Mouse (Mus musculus): ENCODE results near the gene Gfy. TPM values are rescaled to one million over a fixed set of nuclear protein-coding genes. Genes with fewer than 3 reads are reported as not detected.

The Gfy gene
- polyA plus RNA-seq, 1 experiment from 2014 or later: not detected

- ATAC-seq: no peak
- H3K9ac ChIP-seq (ENCODE audit: low read depth, low read length): no peak overlapping the region
- no peak overlapping the region for H3K4me2 ChIP-seq (ENCODE audit: low read length)
- H3K36me3 ChIP-seq (ENCODE audit: control insufficient read depth, insufficient read depth, low read length): no peaks in the 10 kb centered on the region
- peaks cover 71% of the 10 kb centered on the region for H3K27me3 ChIP-seq (replicated peaks; ENCODE audit: control insufficient read depth, insufficient read depth, low read length)
- H3K27ac ChIP-seq (ENCODE audit: low read depth, low read length): no peak overlapping the region
- no peaks in the 10 kb centered on the region for H3K9me3 ChIP-seq (ENCODE audit: control insufficient read depth, low read length)
- H3K4me1 ChIP-seq (ENCODE audit: control insufficient read depth, insufficient read depth, low read depth, low read length): peaks cover 24% of the 10 kb centered on the region
- 38% methylated on average over 11 of the region's 11 CpGs for WGBS
- no peak overlapping the region for H3K4me3 ChIP-seq (ENCODE audit: low read length)
Observed at GRCm38 (mm10) chr7:45165701-45166100, 13.7 kb downstream of the Gfy start.

DNA sequence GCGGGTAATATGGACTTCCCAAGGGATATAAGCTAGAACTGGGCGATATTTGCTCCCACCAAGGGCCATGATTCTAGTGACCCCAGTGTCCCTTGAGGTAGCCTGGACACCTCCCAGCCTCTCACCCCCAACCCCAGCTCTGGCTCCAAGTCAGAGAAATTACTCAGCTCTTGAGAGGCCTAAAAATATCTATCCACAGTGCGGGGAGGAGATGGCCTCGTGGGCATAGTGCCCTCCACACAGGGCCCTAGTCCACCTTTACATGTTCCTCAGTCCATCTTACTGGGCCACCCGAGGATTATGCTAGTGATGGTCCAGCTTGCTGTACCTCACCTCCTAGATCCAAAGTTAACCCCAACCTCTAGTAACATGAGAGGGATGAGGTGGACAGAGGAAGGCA lies 14.5 kb downstream of the Gfy start:
- WGBS: 66% methylated on average over 5 of the region's 5 CpGs

GRCm38 (mm10) chr7:45163735-45164490 lies 15.5 kb downstream of the Gfy start, which contains the start of gene Slc17a7:
TSS of gene Slc17a7 (plus strand) at chr7:45163949.
- Histone ChIP-seq H3K27ac (ENCODE audit: low read depth, low read length) (no peak within 1 kb of the TSS), H3K4me1 (ENCODE audit: control insufficient read depth, insufficient read depth, low read depth, low read length) (peaks cover 24% of the 10 kb centered on the region), H3K9me3 (ENCODE audit: control insufficient read depth, low read length) (no peaks in the 10 kb centered on the region), H3K4me2 (ENCODE audit: low read length) (peak within 1 kb of the TSS; percentile 62), H3K27me3 (replicated peaks; ENCODE audit: control insufficient read depth, insufficient read depth, low read length) (peaks cover 56% of the 10 kb centered on the region), H3K9ac (ENCODE audit: low read depth, low read length) (peak within 1 kb of the TSS; percentile 61), H3K36me3 (ENCODE audit: control insufficient read depth, insufficient read depth, low read length) (peaks cover 4% of the 10 kb centered on the region; the same call in 1 of the 2 replicates), H3K4me3 (ENCODE audit: low read length) (peak within 1 kb of the TSS; percentile 45)
- 1% methylated on average over 29 of the region's 41 CpGs for WGBS
- ATAC-seq: no peak

More for the DNA sequence above, 14.5 kb downstream of the Gfy start:
- no peak overlapping the region for H3K9ac ChIP-seq (ENCODE audit: low read depth, low read length)
- peaks cover 64% of the 10 kb centered on the region for H3K27me3 ChIP-seq (replicated peaks; ENCODE audit: control insufficient read depth, insufficient read depth, low read length)
- no peak overlapping the region for H3K4me3 ChIP-seq (ENCODE audit: low read length)
- ATAC-seq: no peak
- no peak overlapping the region for H3K27ac ChIP-seq (ENCODE audit: low read depth, low read length)
- peaks cover 4% of the 10 kb centered on the region; the same call in 1 of the 2 replicates for H3K36me3 ChIP-seq (ENCODE audit: control insufficient read depth, insufficient read depth, low read length)
- no peak overlapping the region for H3K4me2 ChIP-seq (ENCODE audit: low read length)
- no peaks in the 10 kb centered on the region for H3K9me3 ChIP-seq (ENCODE audit: control insufficient read depth, low read length)
- peaks cover 24% of the 10 kb centered on the region for H3K4me1 ChIP-seq (ENCODE audit: control insufficient read depth, insufficient read depth, low read depth, low read length)

GRCm38 (mm10) chr7:45162996-45163615 lies 16.3 kb downstream of the Gfy start:
- Histone ChIP-seq H3K9ac (ENCODE audit: low read depth, low read length) (no peak overlapping the region), H3K4me2 (ENCODE audit: low read length) (no peak overlapping the region; the same call in 1 of the 2 replicates), H3K27ac (ENCODE audit: low read depth, low read length) (no peak overlapping the region), H3K27me3 (replicated peaks; ENCODE audit: control insufficient read depth, insufficient read depth, low read length) (peaks cover 48% of the 10 kb centered on the region), H3K36me3 (ENCODE audit: control insufficient read depth, insufficient read depth, low read length) (peaks cover 4% of the 10 kb centered on the region; the same call in 1 of the 2 replicates), H3K4me3 (ENCODE audit: low read length) (no peak overlapping the region), H3K4me1 (ENCODE audit: control insufficient read depth, insufficient read depth, low read depth, low read length) (peaks cover 18% of the 10 kb centered on the region), H3K9me3 (ENCODE audit: control insufficient read depth, low read length) (no peaks in the 10 kb centered on the region)
- WGBS: 75% methylated on average over 9 of the region's 9 CpGs
- no peak for ATAC-seq

- peaks cover 13% of the 10 kb centered on the region for H3K4me1 ChIP-seq (ENCODE audit: control insufficient read depth, insufficient read depth, low read depth, low read length)
- 23% methylated on average over 6 of the region's 6 CpGs for WGBS
- H3K27me3 ChIP-seq (replicated peaks; ENCODE audit: control insufficient read depth, insufficient read depth, low read length): peaks cover 46% of the 10 kb centered on the region
- peak overlapping the region; percentile 61; the same call in 1 of the 2 replicates for H3K27ac ChIP-seq (ENCODE audit: low read depth, low read length)
- peak overlapping the region; percentile 45 for H3K4me3 ChIP-seq (ENCODE audit: low read length)
- H3K9me3 ChIP-seq (ENCODE audit: control insufficient read depth, low read length): no peaks in the 10 kb centered on the region
- H3K36me3 ChIP-seq (ENCODE audit: control insufficient read depth, insufficient read depth, low read length): peaks cover 8% of the 10 kb centered on the region; the same call in 1 of the 2 replicates
- H3K9ac ChIP-seq (ENCODE audit: low read depth, low read length): peak overlapping the region; percentile 47
- no peak; the same call in 1 of the 2 replicates for ATAC-seq
- peak overlapping the region; percentile 79 for H3K4me2 ChIP-seq (ENCODE audit: low read length)
Observed at GRCm38 (mm10) chr7:45162551-45162950, 16.8 kb downstream of the Gfy start.

- peak overlapping the region; percentile 79 for H3K4me2 ChIP-seq (ENCODE audit: low read length)
- H3K27ac ChIP-seq (ENCODE audit: low read depth, low read length): peak overlapping the region; percentile 61; the same call in 1 of the 2 replicates
- H3K9me3 ChIP-seq (ENCODE audit: control insufficient read depth, low read length): no peaks in the 10 kb centered on the region
- H3K36me3 ChIP-seq (ENCODE audit: control insufficient read depth, insufficient read depth, low read length): peaks cover 9% of the 10 kb centered on the region; the same call in 1 of the 2 replicates
- peaks cover 13% of the 10 kb centered on the region for H3K4me1 ChIP-seq (ENCODE audit: control insufficient read depth, insufficient read depth, low read depth, low read length)
- ATAC-seq: peak; percentile 95
- H3K27me3 ChIP-seq (replicated peaks; ENCODE audit: control insufficient read depth, insufficient read depth, low read length): peaks cover 42% of the 10 kb centered on the region
- WGBS: 5% methylated on average over 35 of the region's 35 CpGs
- peak overlapping the region; percentile 47 for H3K9ac ChIP-seq (ENCODE audit: low read depth, low read length)
- peak overlapping the region; percentile 45 for H3K4me3 ChIP-seq (ENCODE audit: low read length)
Observed at GRCm38 (mm10) chr7:45161612-45162473, 17.5 kb downstream of the Gfy start.

- no peak for ATAC-seq
- H3K36me3 ChIP-seq (ENCODE audit: control insufficient read depth, insufficient read depth, low read length): peaks cover 9% of the 10 kb centered on the region; the same call in 1 of the 2 replicates
- H3K4me3 ChIP-seq (ENCODE audit: low read length): no peak overlapping the region
- H3K9me3 ChIP-seq (ENCODE audit: control insufficient read depth, low read length): no peaks in the 10 kb centered on the region
- H3K4me1 ChIP-seq (ENCODE audit: control insufficient read depth, insufficient read depth, low read depth, low read length): peaks cover 13% of the 10 kb centered on the region
- peaks cover 32% of the 10 kb centered on the region for H3K27me3 ChIP-seq (replicated peaks; ENCODE audit: control insufficient read depth, insufficient read depth, low read length)
- H3K27ac ChIP-seq (ENCODE audit: low read depth, low read length): no peak overlapping the region
- WGBS: 91% methylated on average over 3 of the region's 3 CpGs
- no peak overlapping the region for H3K4me2 ChIP-seq (ENCODE audit: low read length)
- no peak overlapping the region for H3K9ac ChIP-seq (ENCODE audit: low read depth, low read length)
Observed at GRCm38 (mm10) chr7:45160866-45161265, 18.5 kb downstream of the Gfy start.

- no peak overlapping the region for H3K27ac ChIP-seq (ENCODE audit: low read depth, low read length)
- peaks cover 13% of the 10 kb centered on the region for H3K4me1 ChIP-seq (ENCODE audit: control insufficient read depth, insufficient read depth, low read depth, low read length)
- H3K9me3 ChIP-seq (ENCODE audit: control insufficient read depth, low read length): no peaks in the 10 kb centered on the region
- H3K27me3 ChIP-seq (replicated peaks; ENCODE audit: control insufficient read depth, insufficient read depth, low read length): peaks cover 27% of the 10 kb centered on the region
- 92% methylated on average over 6 of the region's 6 CpGs for WGBS
- H3K4me3 ChIP-seq (ENCODE audit: low read length): no peak overlapping the region
- H3K9ac ChIP-seq (ENCODE audit: low read depth, low read length): no peak overlapping the region
- no peak overlapping the region for H3K4me2 ChIP-seq (ENCODE audit: low read length)
- no peak for ATAC-seq
- peaks cover 9% of the 10 kb centered on the region; the same call in 1 of the 2 replicates for H3K36me3 ChIP-seq (ENCODE audit: control insufficient read depth, insufficient read depth, low read length)
Observed at GRCm38 (mm10) chr7:45160316-45160800, 19.0 kb downstream of the Gfy start.

Measured in hindbrain, embryonic 16.5 days (tissue).